Mouse (Mus musculus) liver, embryonic 13.5 days (tissue): ENCODE results near the gene Tmem242. TPM values are rescaled to one million over a fixed set of nuclear protein-coding genes. Genes with fewer than 3 reads are reported as not detected.

Experiments used
- ATAC-seq: fragments of 200-750 bp; cut with Nextera tagmentation; 2 replicates; pipeline ENCODE4 v1.8.0; 2017; ENCODE audit warnings: low read depth, mild to moderate bottlenecking, moderate number of reproducible peaks, moderate library complexity
- DNase-seq: peaks from one replicate; pipeline ENCODE4 v3.0.0; 2022
- H3K27ac ChIP-seq: fragments of 300-500 bp; sonication (generic); 2 replicates; pipeline ENCODE4 v1.5.1; 2015; ENCODE audit warnings: moderate library complexity, mild to moderate bottlenecking, inconsistent platforms
- H3K27me3 ChIP-seq: fragments of 300-500 bp; sonication (generic); 2 replicates; pipeline ENCODE4 v1.6.1; 2015; ENCODE audit warnings: mild to moderate bottlenecking, inconsistent platforms
- H3K36me3 ChIP-seq: fragments of 300-500 bp; sonication (generic); 2 replicates; pipeline ENCODE4 v1.6.1; 2015; ENCODE audit warnings: mild to moderate bottlenecking, inconsistent platforms
- H3K4me1 ChIP-seq: fragments of 300-500 bp; sonication (generic); replicated peaks from 2 replicates; pipeline ENCODE4 v1.6.1; 2015; ENCODE audit warnings: inconsistent platforms
- H3K4me2 ChIP-seq: fragments of 300-500 bp; sonication (generic); 2 replicates; pipeline ENCODE4 v1.6.1; 2015; ENCODE audit warnings: inconsistent platforms, mild to moderate bottlenecking, moderate library complexity
- H3K4me3 ChIP-seq: fragments of 300-500 bp; sonication (generic); replicated peaks from 2 replicates; pipeline ENCODE4 v1.5.1; 2015; ENCODE audit warnings: mild to moderate bottlenecking, inconsistent platforms
- H3K9ac ChIP-seq: fragments of 300-500 bp; sonication (generic); 2 replicates; pipeline ENCODE4 v1.6.1; 2015; ENCODE audit warnings: mild to moderate bottlenecking, inconsistent platforms
- H3K9me3 ChIP-seq: fragments of 300-500 bp; sonication (generic); replicated peaks from 2 replicates; pipeline ENCODE4 v1.6.1; 2016; ENCODE audit warnings: inconsistent platforms
- WGBS: fragments of 180-500 bp; shearing (Covaris S2); methylation state at CpG from one replicate; pipeline ENCODE4 v1.1.7; 2015; ENCODE audit not compliant: insufficient replicate concordance; 5-methylcytosine and 5-hydroxymethylcytosine counted together
- polyA plus RNA-seq: library from polyadenylated mRNA; unstranded; fragments of >200 nt; fragmentation: Nextera tagmentation; extraction: Ambion mirVana; gene quantifications from 2 replicates; pipeline ENCODE4 v1.2.1, GENCODE M21; 2015

Gene Tmem242
- 54.1 and 55.9 TPM in 2 replicates for polyA plus RNA-seq

DNA sequence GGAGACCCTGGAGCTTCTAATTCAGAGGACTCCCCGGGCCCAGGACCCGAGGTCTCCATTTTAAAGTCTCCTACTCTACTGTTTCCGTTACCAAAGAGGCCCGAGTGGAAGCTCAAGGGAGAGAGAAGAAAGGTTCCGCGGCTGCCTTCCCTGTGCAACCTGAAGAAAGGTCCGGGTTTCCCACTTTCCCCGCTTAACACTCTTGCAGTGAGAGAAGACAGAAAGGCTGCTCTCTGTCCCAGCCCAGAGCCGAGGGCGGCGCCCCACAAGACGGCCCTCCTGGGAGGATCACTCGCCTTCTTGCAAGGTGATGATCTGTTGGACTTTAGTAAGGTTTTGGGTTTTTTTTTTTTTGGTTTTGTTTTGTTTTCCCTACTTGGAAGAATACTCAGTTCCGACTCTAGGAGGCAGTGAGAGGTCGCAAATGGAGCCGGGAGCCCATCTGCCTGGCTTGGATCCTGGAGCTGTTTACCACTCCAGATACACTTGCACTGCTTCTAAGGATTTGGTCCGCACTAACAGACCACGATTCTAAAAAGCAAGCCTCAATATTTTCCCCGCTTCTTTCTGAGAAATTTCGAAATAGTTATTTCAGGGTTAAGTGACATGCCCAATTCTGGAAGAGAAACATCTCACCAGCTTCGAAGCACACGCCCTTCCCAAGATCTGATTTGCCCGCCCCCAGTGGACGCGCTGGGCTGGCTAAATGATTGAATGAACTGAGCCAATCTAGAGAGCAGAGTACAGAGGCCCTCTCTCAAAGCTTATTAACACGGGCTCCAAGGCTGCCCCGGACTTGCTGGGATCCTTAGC lies at the start of gene Tmem242:
TSS of gene Tmem242 (minus strand) at position 101 of the 813 bp plus-strand sequence.
- Histone ChIP-seq H3K27ac (peak within 1 kb of the TSS; percentile 77), H3K27me3 (peaks cover 3% of the 10 kb centered on the region; the same call in 1 of the 2 replicates), H3K9me3 (no peaks in the 10 kb centered on the region), H3K36me3 (0 out of 2 replicates have a peak, but pooled peaks cover 5% of the 10 kb centered on the region), H3K9ac (peak within 1 kb of the TSS; percentile 81), H3K4me2 (peak within 1 kb of the TSS; percentile 81), H3K4me3 (peak within 1 kb of the TSS; percentile 76), H3K4me1 (peaks cover 21% of the 10 kb centered on the region)
- 1% methylated on average over 27 of the region's 27 CpGs for WGBS
- ATAC-seq (peak; percentile 83), DNase-seq (peak; percentile 76)

DNA sequence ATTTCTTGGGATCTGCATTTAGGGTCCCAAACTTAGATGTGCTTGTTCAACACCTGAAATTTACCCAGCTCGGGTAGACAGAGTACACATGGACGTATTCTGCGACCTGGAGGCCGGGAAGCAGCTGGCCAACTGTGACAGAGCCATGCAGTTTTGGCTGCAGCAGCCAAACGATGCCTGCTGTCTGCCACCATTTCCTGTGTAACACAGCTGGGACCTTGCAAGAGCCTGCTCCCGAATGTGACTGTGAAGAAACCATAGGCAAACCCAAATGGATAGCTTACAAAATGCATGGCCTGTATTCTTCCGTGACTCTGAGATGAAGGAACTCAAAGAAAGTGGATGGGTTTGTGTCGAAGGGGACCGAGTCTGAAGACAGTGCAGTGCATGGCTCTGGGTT lies 48.1 kb upstream of the Tmem242 start:
- ATAC-seq (no peak), DNase-seq (no peak)
- WGBS: 57% methylated on average over 9 of the region's 9 CpGs
- Histone ChIP-seq H3K36me3 (no peaks in the 10 kb centered on the region), H3K4me2 (no peak overlapping the region), H3K27me3 (no peaks in the 10 kb centered on the region), H3K4me3 (no peak overlapping the region), H3K4me1 (peaks cover 49% of the 10 kb centered on the region), H3K9me3 (0 out of 2 replicates have a peak, but pooled peaks cover 4% of the 10 kb centered on the region), H3K9ac (no peak overlapping the region), H3K27ac (no peak overlapping the region; the same call in 1 of the 2 replicates)

GRCm38 (mm10) chr17:5484663-5485062 lies 44.6 kb upstream of the Tmem242 start:
- ATAC-seq (peak; percentile 98), DNase-seq (peak; percentile 59)
- Histone ChIP-seq H3K9ac (no peak overlapping the region), H3K4me2 (no peak overlapping the region), H3K4me1 (peaks cover 34% of the 10 kb centered on the region), H3K36me3 (no peaks in the 10 kb centered on the region), H3K27ac (peak overlapping the region; percentile 77), H3K27me3 (peaks cover 11% of the 10 kb centered on the region), H3K9me3 (0 out of 2 replicates have a peak, but pooled peaks cover 4% of the 10 kb centered on the region), H3K4me3 (no peak overlapping the region)
- WGBS: 71% methylated on average over 1 of the region's 1 CpGs

DNA sequence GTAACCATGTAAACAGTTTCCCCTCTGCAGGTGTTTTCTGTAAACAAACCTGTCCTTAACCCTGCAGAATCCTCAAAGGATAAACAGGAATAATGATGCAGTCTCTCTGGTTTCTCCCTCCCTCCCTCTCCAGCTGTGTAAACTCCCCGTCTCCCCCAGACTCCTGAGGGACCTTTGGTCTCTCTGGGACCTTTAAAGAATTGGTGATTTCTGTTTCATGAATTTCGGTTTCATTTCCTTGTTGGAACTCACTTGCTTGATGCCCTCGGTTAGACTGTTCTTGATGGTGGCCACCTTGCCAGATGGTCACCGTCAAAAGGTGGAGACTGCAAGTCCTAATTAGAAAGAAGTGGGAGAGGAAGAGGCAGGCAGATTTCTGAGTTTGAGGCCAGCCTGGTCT lies 43.4 kb upstream of the Tmem242 start:
- H3K27me3 ChIP-seq: peaks cover 11% of the 10 kb centered on the region
- no peak overlapping the region for H3K4me3 ChIP-seq
- no peak overlapping the region for H3K27ac ChIP-seq
- H3K9ac ChIP-seq: no peak overlapping the region
- no peak overlapping the region for H3K4me2 ChIP-seq
- H3K4me1 ChIP-seq: peaks cover 33% of the 10 kb centered on the region
- no peaks in the 10 kb centered on the region for H3K36me3 ChIP-seq
- no peak for DNase-seq
- ATAC-seq: no peak
- WGBS: 60% methylated on average over 4 of the region's 4 CpGs
- 0 out of 2 replicates have a peak, but pooled peaks cover 4% of the 10 kb centered on the region for H3K9me3 ChIP-seq

GRCm38 (mm10) chr17:5475960-5476725 lies 36.1 kb upstream of the Tmem242 start:
- peaks cover 10% of the 10 kb centered on the region; the same call in 1 of the 2 replicates for H3K27me3 ChIP-seq
- no peak overlapping the region for H3K9ac ChIP-seq
- H3K27ac ChIP-seq: no peak overlapping the region
- ATAC-seq (peak; percentile 51; the same call in 1 of the 2 replicates), DNase-seq (no peak)
- WGBS: 29% methylated on average over 14 of the region's 14 CpGs
- H3K36me3 ChIP-seq: no peaks in the 10 kb centered on the region
- no peak overlapping the region for H3K4me3 ChIP-seq
- H3K4me1 ChIP-seq: peaks cover 9% of the 10 kb centered on the region
- peak overlapping the region; percentile 16; the same call in 1 of the 2 replicates for H3K4me2 ChIP-seq
- no peaks in the 10 kb centered on the region for H3K9me3 ChIP-seq

GRCm38 (mm10) chr17:5472268-5472667 lies 32.2 kb upstream of the Tmem242 start:
- H3K27me3 ChIP-seq: peaks cover 15% of the 10 kb centered on the region; the same call in 1 of the 2 replicates
- H3K9ac ChIP-seq: no peak overlapping the region
- ATAC-seq: peak; percentile 79
- H3K4me1 ChIP-seq: peaks cover 9% of the 10 kb centered on the region
- peak; percentile 11 for DNase-seq
- 28% methylated on average over 3 of the region's 3 CpGs for WGBS
- H3K4me2 ChIP-seq: no peak overlapping the region
- no peak overlapping the region for H3K4me3 ChIP-seq
- no peaks in the 10 kb centered on the region for H3K36me3 ChIP-seq
- H3K9me3 ChIP-seq: no peaks in the 10 kb centered on the region
- no peak overlapping the region for H3K27ac ChIP-seq

DNA sequence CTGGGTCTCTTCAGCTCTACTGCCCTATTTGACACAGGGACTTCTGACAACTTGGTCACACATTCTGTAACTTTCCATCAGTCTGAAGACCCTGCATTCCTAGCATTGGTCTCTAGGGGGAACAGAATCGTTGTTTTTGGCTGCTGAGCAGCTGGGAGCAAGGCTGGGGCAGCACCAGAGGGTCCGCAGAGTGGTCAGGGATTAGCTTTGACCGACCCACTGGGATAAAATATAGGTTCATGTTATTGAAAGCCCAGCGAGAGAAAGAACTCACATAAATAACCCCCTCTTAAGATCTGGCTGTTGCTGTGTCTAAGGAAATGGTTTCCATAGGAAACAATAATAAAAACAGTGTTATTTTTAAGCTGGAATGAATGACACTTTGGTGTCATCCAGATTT lies 27.1 kb upstream of the Tmem242 start:
- H3K4me1 ChIP-seq: no peaks in the 10 kb centered on the region
- H3K4me2 ChIP-seq: no peak overlapping the region
- no peak overlapping the region for H3K27ac ChIP-seq
- H3K9ac ChIP-seq: no peak overlapping the region
- ATAC-seq (no peak), DNase-seq (no peak)
- H3K36me3 ChIP-seq: no peaks in the 10 kb centered on the region
- WGBS: 43% methylated on average over 4 of the region's 4 CpGs
- peaks cover 13% of the 10 kb centered on the region; the same call in 1 of the 2 replicates for H3K27me3 ChIP-seq
- H3K4me3 ChIP-seq: no peak overlapping the region
- H3K9me3 ChIP-seq: no peaks in the 10 kb centered on the region

DNA sequence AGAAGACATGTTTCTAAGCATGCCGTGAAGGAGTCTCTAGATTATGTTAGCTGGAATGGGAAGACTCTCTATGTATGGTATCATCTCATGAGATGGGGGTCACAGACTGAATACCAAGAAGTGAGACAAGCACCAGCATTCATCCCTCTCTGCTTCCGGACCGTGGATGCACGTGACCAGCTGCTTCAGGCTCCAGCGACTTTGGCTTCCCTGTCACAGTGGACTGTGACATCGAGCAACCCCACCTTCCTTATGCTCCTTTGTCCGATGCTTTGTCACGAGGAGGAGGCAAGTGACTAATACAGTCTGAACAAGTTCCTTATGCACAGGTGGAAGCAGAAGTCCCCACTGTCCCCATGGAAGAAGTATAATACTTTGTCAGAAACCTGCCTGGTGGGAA lies 26.7 kb upstream of the Tmem242 start:
- Histone ChIP-seq H3K9me3 (no peaks in the 10 kb centered on the region), H3K36me3 (no peaks in the 10 kb centered on the region), H3K27ac (no peak overlapping the region), H3K4me2 (no peak overlapping the region), H3K9ac (no peak overlapping the region), H3K27me3 (peaks cover 13% of the 10 kb centered on the region; the same call in 1 of the 2 replicates), H3K4me3 (no peak overlapping the region), H3K4me1 (no peaks in the 10 kb centered on the region)
- DNase-seq: no peak
- ATAC-seq: no peak
- WGBS: 71% methylated on average over 8 of the region's 8 CpGs

DNA sequence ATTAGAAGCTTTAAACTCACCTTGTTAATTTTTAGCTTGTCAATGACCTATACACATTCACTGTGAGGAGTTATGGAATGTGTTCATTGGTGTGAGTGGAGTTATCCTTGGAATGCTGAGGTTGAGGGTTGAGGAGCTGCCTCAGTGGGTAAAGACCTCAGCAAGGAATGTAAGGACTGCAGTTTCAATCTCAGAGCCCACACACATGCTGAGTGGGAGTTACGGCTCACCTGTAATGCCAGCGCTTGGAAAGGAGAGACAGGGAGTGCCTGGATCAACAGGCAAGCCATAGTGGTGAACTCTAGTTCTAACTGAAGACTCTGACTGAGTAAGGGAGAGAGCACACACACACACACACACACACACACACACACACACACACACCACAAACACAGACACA lies 23.9 kb upstream of the Tmem242 start:
- DNase-seq (no peak), ATAC-seq (no peak)
- Histone ChIP-seq H3K4me2 (no peak overlapping the region), H3K27me3 (peaks cover 11% of the 10 kb centered on the region; the same call in 1 of the 2 replicates), H3K4me3 (no peak overlapping the region), H3K4me1 (no peaks in the 10 kb centered on the region), H3K36me3 (no peaks in the 10 kb centered on the region), H3K9ac (no peak overlapping the region), H3K9me3 (no peaks in the 10 kb centered on the region), H3K27ac (no peak overlapping the region)
- 89% methylated on average over 2 of the region's 2 CpGs for WGBS

- Histone ChIP-seq H3K27ac (no peak overlapping the region), H3K9ac (no peak overlapping the region), H3K36me3 (no peaks in the 10 kb centered on the region), H3K27me3 (peaks cover 60% of the 10 kb centered on the region), H3K4me1 (no peaks in the 10 kb centered on the region), H3K9me3 (no peaks in the 10 kb centered on the region), H3K4me3 (no peak overlapping the region), H3K4me2 (no peak overlapping the region)
- no peak for ATAC-seq
- WGBS: 57% methylated on average over 4 of the region's 4 CpGs
- no peak for DNase-seq
These were observed 13.6 kb upstream of the Tmem242 start for GRCm38 (mm10) chr17:5453657-5454056.

DNA sequence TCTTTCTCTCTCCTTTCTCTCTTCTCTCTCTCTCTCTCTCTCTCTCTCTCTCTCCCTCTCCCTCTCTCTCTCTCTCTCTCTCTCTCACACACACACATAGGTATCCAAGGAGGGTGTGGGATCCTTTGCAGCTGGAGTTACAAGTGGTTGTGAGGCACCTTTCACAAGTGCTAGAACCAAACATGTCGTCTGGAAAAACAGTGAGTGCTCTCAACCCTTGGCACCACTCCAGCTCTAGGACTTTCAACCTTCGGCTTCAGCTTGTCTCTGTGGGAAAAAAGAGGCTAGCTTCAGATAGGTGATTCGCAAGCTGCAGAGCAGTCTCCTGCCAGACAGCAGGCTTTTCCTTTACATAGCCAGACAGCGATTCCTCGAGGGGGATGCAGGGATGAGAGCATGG lies 3.7 kb upstream of the Tmem242 start:
- no peaks in the 10 kb centered on the region for H3K9me3 ChIP-seq
- no peak overlapping the region for H3K4me2 ChIP-seq
- H3K36me3 ChIP-seq: no peaks in the 10 kb centered on the region
- no peak for DNase-seq
- no peak overlapping the region for H3K27ac ChIP-seq
- ATAC-seq: no peak
- H3K4me1 ChIP-seq: peaks cover 17% of the 10 kb centered on the region
- no peak overlapping the region for H3K9ac ChIP-seq
- 49% methylated on average over 5 of the region's 5 CpGs for WGBS
- H3K27me3 ChIP-seq: peaks cover 22% of the 10 kb centered on the region
- no peak overlapping the region for H3K4me3 ChIP-seq
